Mouse (Mus musculus) T-cell, adult 2 months (primary cell): Measurements from ENCODE around the gene Nek9.

Experiments
- DNase-seq: peaks from one replicate; pipeline ENCODE4 v3.0.0; 2022; ENCODE audit warnings: low spot score

Gene Nek9

GRCm38 (mm10) chr12:85263190-85263589 lies 76.0 kb downstream of the Nek9 start:
- DNase-seq, result no peak

GRCm38 (mm10) chr12:85262489-85262888 lies 76.7 kb downstream of the Nek9 start:
- DNase-seq, result no peak

DNA sequence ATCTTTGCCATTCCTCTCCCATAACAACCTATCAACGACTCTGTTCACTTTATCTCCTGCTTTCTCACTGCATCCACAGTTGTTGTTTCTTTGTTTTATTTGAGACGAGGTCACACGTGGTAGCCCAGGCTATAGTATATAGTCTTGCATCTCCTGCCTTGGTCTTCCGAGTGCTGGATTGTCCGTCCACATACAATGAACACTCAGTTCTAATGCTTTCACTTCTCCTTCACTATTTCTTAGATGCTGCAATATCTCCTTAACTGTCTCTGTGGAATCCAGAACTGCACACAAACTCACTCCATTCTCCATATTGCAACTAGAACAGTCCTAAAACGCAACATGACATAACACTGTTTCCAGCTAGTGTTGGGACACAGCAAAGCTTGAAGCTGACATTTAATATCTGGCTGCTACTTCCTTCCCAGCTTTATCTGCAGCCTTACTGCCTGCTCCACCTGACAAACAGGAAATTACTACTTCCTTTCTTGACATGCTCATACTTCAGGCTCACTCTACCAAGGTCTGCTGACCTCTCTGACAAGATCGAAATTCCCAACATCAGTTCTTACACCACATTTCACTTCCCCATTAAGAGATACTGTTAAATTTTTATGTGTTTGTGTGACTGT lies 82.0 kb downstream of the Nek9 start:
- peak; percentile 33 for DNase-seq

DNA sequence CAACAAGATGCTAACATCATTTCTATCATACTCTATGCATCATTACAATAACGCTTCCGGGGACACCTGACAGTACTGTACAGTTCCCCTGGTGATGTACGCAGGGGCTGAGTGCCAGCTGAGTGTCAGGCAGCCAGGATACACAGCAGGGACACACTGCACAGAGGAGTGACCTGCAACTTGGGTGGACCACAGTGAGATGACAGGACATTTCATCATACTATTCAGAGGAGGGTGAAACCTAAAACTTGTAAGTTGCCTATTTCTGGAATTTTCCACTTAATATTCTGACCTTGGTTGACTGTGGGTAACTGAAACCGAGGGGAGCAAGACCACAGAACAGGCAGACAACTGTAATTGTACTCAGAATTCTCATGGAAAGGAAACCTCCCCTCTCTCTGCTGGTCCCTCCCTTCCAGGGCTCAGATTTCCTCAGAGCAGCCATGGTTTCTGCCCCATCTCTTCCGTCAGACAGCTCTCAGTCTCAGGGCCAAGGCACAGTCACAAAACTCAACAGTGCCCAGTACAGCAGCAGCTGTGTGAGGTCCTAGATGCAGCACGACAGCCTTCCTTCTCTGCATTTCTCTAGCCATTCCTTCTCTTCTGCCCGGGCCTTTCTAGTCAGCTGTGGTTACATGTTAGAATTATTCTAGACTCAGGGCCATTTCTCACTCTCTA lies 82.9 kb downstream of the Nek9 start:
- no peak for DNase-seq

DNA sequence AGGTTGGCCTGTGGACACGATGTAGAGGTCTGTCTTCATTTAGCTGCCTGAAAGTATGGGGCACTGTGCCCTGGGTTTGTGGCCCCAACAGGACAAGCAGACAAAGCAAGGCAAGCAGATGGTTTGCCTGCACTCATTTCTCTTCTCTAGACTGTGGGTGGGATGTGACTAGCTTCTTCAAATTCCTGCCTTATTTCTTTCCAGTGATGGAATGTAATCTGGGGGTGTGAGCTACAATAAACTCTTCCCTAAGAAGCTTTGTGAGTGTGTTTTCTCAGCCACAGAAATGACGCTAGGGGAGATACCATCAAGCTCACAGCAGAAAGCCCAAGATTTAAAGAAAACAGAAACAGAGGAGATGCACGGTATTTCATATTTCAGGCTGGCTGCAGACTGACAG lies 87.1 kb downstream of the Nek9 start:
- no peak for DNase-seq
